Mouse (Mus musculus): ENCODE data around the gene Zfyve28. TPM values are rescaled to one million over a fixed set of nuclear protein-coding genes. Genes with fewer than 3 reads are reported as not detected.

The Zfyve28 gene
- total and polyA plus RNA-seq, 3 experiments: 0.12 to 0.14 TPM; not detected in 1

- no peaks in the 10 kb centered on the region for H3K9me3 ChIP-seq (replicated peaks; ENCODE audit: insufficient read depth, low read length)
- DNase-seq (ENCODE audit: low read depth, low spot score): peak; percentile 100
- H3K27me3 ChIP-seq (ENCODE audit: control insufficient read depth in 1 of 2, insufficient read depth in 2 of 2, low read length in 2 of 2): no peaks in the 10 kb centered on the region; a peak in 1 of 4 replicates
- peaks cover 0 to 8% of the 10 kb centered on the region in 2 experiments; a peak in 2 of 4 replicates for H3K36me3 ChIP-seq (ENCODE audit: control insufficient read depth in 1 of 2, insufficient read depth in 2 of 2, low read length in 2 of 2)
- H3K79me2 ChIP-seq (ENCODE audit: control insufficient read depth, insufficient read depth, low read length, poor library complexity): peaks cover 3% of the 10 kb centered on the region; the same call in 1 of the 2 replicates
- peaks cover 0 to 18% of the 10 kb centered on the region in 2 experiments; a peak in 2 of 4 replicates for H3K4me1 ChIP-seq (ENCODE audit: control insufficient read depth in 1 of 2, insufficient read depth in 2 of 2, low read length in 2 of 2)
- H3K4me3 ChIP-seq (ENCODE audit: control insufficient read depth in 1 of 2, insufficient read depth in 1 of 2, low read depth in 2 of 2, low read length in 2 of 2): peak within 1 kb of the TSS; percentile 73 to 96
- peak within 1 kb of the TSS; percentile 29 for H3K27ac ChIP-seq (ENCODE audit: control insufficient read depth, low read depth, low read length)
- H3K9ac ChIP-seq (ENCODE audit: control insufficient read depth, low read depth, low read length, poor library complexity, severe bottlenecking): peak within 1 kb of the TSS; percentile 75
- no peak for TF ChIP-seq MAZ (IDR thresholded peaks at IDR 0.05; ENCODE audit: low read depth, low read length)
- no peak for TF ChIP-seq ETS1 (IDR thresholded peaks at IDR 0.05; ENCODE audit: low read depth, low read length)
- no peak for TF ChIP-seq CHD1 (IDR thresholded peaks at IDR 0.05; ENCODE audit: low read depth, low read length)
- TF ChIP-seq HCFC1 (IDR thresholded peaks at IDR 0.05; ENCODE audit: low read depth, low read length): peak; percentile 60
- TF ChIP-seq MAFK (IDR thresholded peaks at IDR 0.05; ENCODE audit: borderline replicate concordance, low read depth, low read length): no peak
- no peak for TF ChIP-seq ZKSCAN1 (IDR thresholded peaks at IDR 0.05; ENCODE audit: low read depth, low read length)
- TF ChIP-seq MYB (IDR thresholded peaks at IDR 0.05; ENCODE audit: low read depth, low read length): no peak
- no peak for TF ChIP-seq ZC3H11A (IDR thresholded peaks at IDR 0.05; ENCODE audit: low read depth, low read length)
- TF ChIP-seq SIN3A (IDR thresholded peaks at IDR 0.05; ENCODE audit: low read length): peak; percentile 98
- 0 out of 6 replicates have a peak, but pooled peaks of 1 of the 3 experiments have one; percentile 3 for TF ChIP-seq CTCF (IDR thresholded peaks at IDR 0.05 in 2 of 3, conservative IDR thresholded peaks at IDR 0.05 in 1 of 3; ENCODE audit: control insufficient read depth in 1 of 3, insufficient read depth in 1 of 3, low read depth in 2 of 3, low read length in 3 of 3, poor library complexity in 1 of 3, severe bottlenecking in 1 of 3)
- TF ChIP-seq RAD21 (IDR thresholded peaks at IDR 0.05; ENCODE audit: low read depth, low read length): no peak
- TF ChIP-seq KAT2A (conservative IDR thresholded peaks at IDR 0.05; ENCODE audit: low read depth, low read length): no peak
- TF ChIP-seq TBP (IDR thresholded peaks at IDR 0.05; ENCODE audit: low read depth, low read length): no peak
- no peak for TF ChIP-seq MEF2A (IDR thresholded peaks at IDR 0.05; ENCODE audit: extremely low read depth, insufficient replicate concordance, low read depth, low read length, poor library complexity, severe bottlenecking)
- no peak for TF ChIP-seq ZNF384 (IDR thresholded peaks at IDR 0.05; ENCODE audit: low read depth, low read length)
- TF ChIP-seq TAL1 (IDR thresholded peaks at IDR 0.05; ENCODE audit: low read length): no peak
- peak; percentile 97 for TF ChIP-seq MXI1 (IDR thresholded peaks at IDR 0.05; ENCODE audit: low read depth, low read length)
- TF ChIP-seq RCOR1 (IDR thresholded peaks at IDR 0.05; ENCODE audit: low read depth, low read length): no peak
- no peak for TF ChIP-seq ZMIZ1 (IDR thresholded peaks at IDR 0.05; ENCODE audit: low read depth, low read length)
- TF ChIP-seq BHLHE40 (IDR thresholded peaks at IDR 0.05; ENCODE audit: borderline replicate concordance, low read depth, low read length): peak; percentile 68
- no peak for TF ChIP-seq EP300 (IDR thresholded peaks at IDR 0.05; ENCODE audit: low read depth in 1 of 2, low read length in 2 of 2)
- no peak for TF ChIP-seq SMC3 (IDR thresholded peaks at IDR 0.05; ENCODE audit: low read depth, low read length)
- TF ChIP-seq USF1 (IDR thresholded peaks at IDR 0.05; ENCODE audit: low read depth, low read length): peak; percentile 90
- no peak for TF ChIP-seq E2F4 (IDR thresholded peaks at IDR 0.05; ENCODE audit: borderline replicate concordance, low read depth, low read length)
- TF ChIP-seq POLR2AphosphoS5 (IDR thresholded peaks at IDR 0.05; ENCODE audit: borderline replicate concordance, low read depth, low read length): peak; percentile 91; the same call in 1 of the 2 replicates
- TF ChIP-seq GATA1 (IDR thresholded peaks at IDR 0.05; ENCODE audit: low read depth, low read length): no peak
- TF ChIP-seq MAX (IDR thresholded peaks at IDR 0.05; ENCODE audit: low read length): peak; percentile 99
- TF ChIP-seq CHD2 (IDR thresholded peaks at IDR 0.05; ENCODE audit: low read length): peak; percentile 59
- TF ChIP-seq USF2 (IDR thresholded peaks at IDR 0.05; ENCODE audit: borderline replicate concordance in 1 of 2, insufficient read depth in 1 of 2, low read depth in 1 of 2, low read length in 2 of 2): no peak
- TF ChIP-seq NRF1 (IDR thresholded peaks at IDR 0.05; ENCODE audit: insufficient read depth, low read depth, low read length, poor library complexity, severe bottlenecking): peak; percentile 39; the same call in 1 of the 2 replicates
- TF ChIP-seq MYC (IDR thresholded peaks at IDR 0.05; ENCODE audit: low read depth, low read length): peak; percentile 81
- peak; percentile 68 to 94; a peak in 3 of 4 replicates for TF ChIP-seq POLR2A (IDR thresholded peaks at IDR 0.05; ENCODE audit: control insufficient read depth in 1 of 2, insufficient read depth in 1 of 2, low read depth in 1 of 2, low read length in 2 of 2, poor library complexity in 1 of 2)
- no peak for TF ChIP-seq GABPA (IDR thresholded peaks at IDR 0.05; ENCODE audit: low read depth, low read length)
- no peak for TF ChIP-seq POLR2AphosphoS2 (IDR thresholded peaks at IDR 0.05; ENCODE audit: low read length)
- no peak for TF ChIP-seq ELF1 (IDR thresholded peaks at IDR 0.05; ENCODE audit: low read depth, low read length)
- TF ChIP-seq JUND (IDR thresholded peaks at IDR 0.05; ENCODE audit: low read depth, low read length): no peak
These were observed 100.5 kb downstream of the Zfyve28 start, which contains the start of gene Mxd4 for GRCm38 (mm10) chr5:34187601-34188316. Gene Mxd4, minus strand, starts transcription at chr5:34187720.

Data from MEL (cell line).